ENCODE assay signal across 8 mouse cellular contexts in the genomic region with DNA sequence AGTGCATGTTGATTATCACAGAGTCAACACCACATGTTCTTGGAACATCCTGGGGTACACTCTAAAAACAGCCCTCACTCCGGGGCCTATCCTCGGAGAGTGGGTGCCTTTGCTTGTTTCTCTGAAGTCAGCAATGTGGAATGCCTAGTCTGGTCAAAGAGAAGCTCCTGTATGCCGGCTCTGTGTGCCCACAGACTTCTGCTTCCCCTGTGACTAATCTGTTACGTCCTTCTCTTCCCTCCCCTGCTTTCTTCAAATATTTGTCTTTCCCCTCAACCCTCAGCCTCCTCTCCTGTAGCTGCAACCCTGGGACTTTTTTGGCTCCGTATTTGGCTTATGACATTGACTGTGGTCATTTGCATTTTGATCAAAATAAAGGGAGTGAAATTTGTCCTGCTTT.
A peak's percentile ranks its signal among the peaks of the same experiment; 100 is the strongest.
DNase-seq lines count a peak whose midpoint lies in the region; ATAC-seq and TF ChIP-seq lines count a peak whose summit lies in the region.

No protein-coding gene starts in this region.

- no peak for TF ChIP-seq EP300 in heart, adult 2 months (IDR thresholded peaks at IDR 0.05; ENCODE audit: insufficient read depth, low read depth, low read length)

- peak; percentile 26 to 33 for DNase-seq in heart, adult 2 months
- no peak for DNase-seq in heart, adult 8-10 months (ENCODE audit: low spot score)
- DNase-seq in 3T3-L1 (ENCODE audit: low read depth, low spot score) = peak; percentile 82
- peak; percentile 33 for DNase-seq in splenic B cell, adult 2 months (ENCODE audit: low read depth, low spot score)
- DNase-seq in embryo, embryonic 10 days (ENCODE audit: low spot score) = no peak
- no peak for DNase-seq in cerebellum, adult 8-10 months

- H3K36me3 ChIP-seq in heart, adult 2 months (ENCODE audit: control insufficient read depth, insufficient read depth, low read length) = no peaks in the 10 kb centered on the region; the same call in 1 of the 2 replicates
- no peaks in the 10 kb centered on the region for H3K36me3 ChIP-seq in embryonic facial prominence, embryonic 12.5 days
- H3K36me3 ChIP-seq in liver, embryonic 12.5 days = peaks cover 6% of the 10 kb centered on the region; the same call in 1 of the 2 replicates
- H3K36me3 ChIP-seq in splenic B cell, adult 2 months (ENCODE audit: control insufficient read depth, insufficient read depth, low read length, poor library complexity, severe bottlenecking) = no peaks in the 10 kb centered on the region

- H3K27ac ChIP-seq in heart, adult 2 months = peak overlapping the region; percentile 47
- peak overlapping the region; percentile 50; the same call in 1 of the 2 replicates for H3K27ac ChIP-seq in embryonic facial prominence, embryonic 12.5 days
- H3K27ac ChIP-seq in liver, embryonic 12.5 days = peak overlapping the region; percentile 98

- TF ChIP-seq POLR2A in heart, adult 2 months (IDR thresholded peaks at IDR 0.05; ENCODE audit: insufficient read depth, low read depth, low read length) = no peak

- H3K27me3 ChIP-seq in heart, adult 2 months (ENCODE audit: control insufficient read depth, insufficient read depth, low read length) = no peaks in the 10 kb centered on the region
- no peaks in the 10 kb centered on the region for H3K27me3 ChIP-seq in embryonic facial prominence, embryonic 12.5 days
- H3K27me3 ChIP-seq in liver, embryonic 12.5 days (replicated peaks) = no peaks in the 10 kb centered on the region
- H3K27me3 ChIP-seq in splenic B cell, adult 2 months (ENCODE audit: control insufficient read depth, insufficient read depth, low read length, poor library complexity, severe bottlenecking) = no peaks in the 10 kb centered on the region

- no peaks in the 10 kb centered on the region for H3K9me3 ChIP-seq in embryonic facial prominence, embryonic 12.5 days
- H3K9me3 ChIP-seq in liver, embryonic 12.5 days (replicated peaks) = peaks cover 5% of the 10 kb centered on the region; the same call in 1 of the 2 replicates

- intact Hi-C loops in heart, adult 2 months (cut with DNase I) = no loop called here

- H3K4me2 ChIP-seq in embryonic facial prominence, embryonic 12.5 days (replicated peaks) = no peak overlapping the region
- no peak overlapping the region for H3K4me2 ChIP-seq in liver, embryonic 12.5 days

- 0 out of 2 replicates have a peak, but pooled peaks cover 2% of the 10 kb centered on the region for H3K79me2 ChIP-seq in heart, adult 2 months (replicated peaks; ENCODE audit: control insufficient read depth, insufficient read depth, low read length)

- WGBS in heart, adult 2 months = 22% methylated on average over 5 of the region's 5 CpGs
- 22% methylated on average over 5 of the region's 5 CpGs for WGBS in embryonic facial prominence, embryonic 12.5 days
- 24% methylated on average over 5 of the region's 5 CpGs for WGBS in liver, embryonic 12.5 days (ENCODE audit: insufficient replicate concordance)

- H3K4me3 ChIP-seq in heart, adult 2 months = no peak overlapping the region
- no peak overlapping the region for H3K4me3 ChIP-seq in embryonic facial prominence, embryonic 12.5 days
- H3K4me3 ChIP-seq in liver, embryonic 12.5 days = no peak overlapping the region

- ATAC-seq in embryonic facial prominence, embryonic 12.5 days (ENCODE audit: insufficient number of reproducible peaks, insufficient read depth, low FRiP score, low TSS enrichment) = no peak
- ATAC-seq in liver, embryonic 12.5 days = no peak

- no peak for TF ChIP-seq CTCF in heart, adult 2 months (IDR thresholded peaks at IDR 0.05)

- H3K9ac ChIP-seq in heart, adult 2 months (ENCODE audit: low read depth, low read length) = no peak overlapping the region
- no peak overlapping the region for H3K9ac ChIP-seq in embryonic facial prominence, embryonic 12.5 days
- no peak overlapping the region for H3K9ac ChIP-seq in liver, embryonic 12.5 days

- peaks cover 18% of the 10 kb centered on the region for H3K4me1 ChIP-seq in heart, adult 2 months (ENCODE audit: control insufficient read depth, insufficient read depth, low read length)
- peaks cover 35% of the 10 kb centered on the region for H3K4me1 ChIP-seq in embryonic facial prominence, embryonic 12.5 days
- peaks cover 78% of the 10 kb centered on the region for H3K4me1 ChIP-seq in liver, embryonic 12.5 days

Comparison
In these comparisons a context has a peak if more than half of its experiments do, and no peak if none do; other contexts are left out.
1. DNase-seq: peak in heart, adult 2 months (2 of 2), 3T3-L1 (single experiment) and splenic B cell, adult 2 months (single experiment); none in heart, adult 8-10 months (single experiment), embryo, embryonic 10 days (single experiment) and cerebellum, adult 8-10 months (single experiment).
2. H3K27ac ChIP-seq: peak in every context shown above with its lines; median percentile 98 in liver, embryonic 12.5 days; 50 in embryonic facial prominence, embryonic 12.5 days; 47 in heart, adult 2 months.